Mouse (Mus musculus) lung, embryonic 14.5 days (tissue): ENCODE data around the gene Tmc5. TPM values are rescaled to one million over a fixed set of nuclear protein-coding genes. Genes with fewer than 3 reads are reported as not detected.

Experiments
- ATAC-seq: fragments of 200-750 bp; cut with Nextera tagmentation; 2 replicates; pipeline ENCODE4 v1.8.0; 2017; ENCODE audit warnings: mild to moderate bottlenecking, moderate TSS enrichment, moderate library complexity; ENCODE audit not compliant: insufficient read depth
- DNase-seq: peaks from one replicate; pipeline ENCODE4 v3.0.0-alpha.2; 2015
- H3K27ac ChIP-seq: fragments of 300-500 bp; sonication (generic); 2 replicates; pipeline ENCODE4 v1.5.1; 2014; ENCODE audit warnings: low read depth, mild to moderate bottlenecking, moderate library complexity
- H3K27me3 ChIP-seq: fragments of 300-500 bp; sonication (generic); 2 replicates; pipeline ENCODE4 v1.6.1; 2014; ENCODE audit warnings: low read length, control low read depth; ENCODE audit not compliant: insufficient read depth
- H3K36me3 ChIP-seq: fragments of 300-500 bp; sonication (generic); 2 replicates; pipeline ENCODE4 v1.6.1; 2014; ENCODE audit warnings: control low read depth; ENCODE audit not compliant: insufficient read depth
- H3K4me1 ChIP-seq: fragments of 300-500 bp; sonication (generic); 2 replicates; pipeline ENCODE4 v1.6.1; 2014; ENCODE audit warnings: antibody characterized with exemption, control low read depth; ENCODE audit not compliant: insufficient read depth
- H3K4me2 ChIP-seq: fragments of 300-500 bp; sonication (generic); 2 replicates; pipeline ENCODE4 v1.6.1; 2014; ENCODE audit warnings: mild to moderate bottlenecking
- H3K4me3 ChIP-seq: fragments of 300-500 bp; sonication (generic); 2 replicates; pipeline ENCODE4 v1.5.1; 2014; ENCODE audit warnings: low read depth, low read length
- H3K9ac ChIP-seq: fragments of 300-500 bp; sonication (generic); 2 replicates; pipeline ENCODE4 v1.6.1; 2014
- H3K9me3 ChIP-seq: fragments of 300-500 bp; sonication (generic); 2 replicates; pipeline ENCODE4 v1.6.1; 2016; ENCODE audit warnings: low read depth, low read length, control low read depth
- CTCF ChIP-seq: IDR thresholded peaks from 2 replicates; pipeline ENCODE4 v1.5.1; 2016; ENCODE audit warnings: antibody characterized with exemption, low read depth
- WGBS: fragments of 180-500 bp; shearing (Covaris S2); extraction: QIAGEN DNeasy Blood & Tissue Kit; methylation state at CpG from one replicate; pipeline ENCODE4 v1.1.7; 2014; 5-methylcytosine and 5-hydroxymethylcytosine counted together
- polyA plus RNA-seq: library from polyadenylated mRNA; unstranded; fragments of >200 nt; fragmentation: Nextera tagmentation; extraction: Ambion mirVana; gene quantifications from 2 replicates; pipeline ENCODE4 v1.2.1, GENCODE M21; 2014

The Tmc5 gene
- polyA plus RNA-seq, 1 experiment from 2014 or later: 0.08 TPM

DNA sequence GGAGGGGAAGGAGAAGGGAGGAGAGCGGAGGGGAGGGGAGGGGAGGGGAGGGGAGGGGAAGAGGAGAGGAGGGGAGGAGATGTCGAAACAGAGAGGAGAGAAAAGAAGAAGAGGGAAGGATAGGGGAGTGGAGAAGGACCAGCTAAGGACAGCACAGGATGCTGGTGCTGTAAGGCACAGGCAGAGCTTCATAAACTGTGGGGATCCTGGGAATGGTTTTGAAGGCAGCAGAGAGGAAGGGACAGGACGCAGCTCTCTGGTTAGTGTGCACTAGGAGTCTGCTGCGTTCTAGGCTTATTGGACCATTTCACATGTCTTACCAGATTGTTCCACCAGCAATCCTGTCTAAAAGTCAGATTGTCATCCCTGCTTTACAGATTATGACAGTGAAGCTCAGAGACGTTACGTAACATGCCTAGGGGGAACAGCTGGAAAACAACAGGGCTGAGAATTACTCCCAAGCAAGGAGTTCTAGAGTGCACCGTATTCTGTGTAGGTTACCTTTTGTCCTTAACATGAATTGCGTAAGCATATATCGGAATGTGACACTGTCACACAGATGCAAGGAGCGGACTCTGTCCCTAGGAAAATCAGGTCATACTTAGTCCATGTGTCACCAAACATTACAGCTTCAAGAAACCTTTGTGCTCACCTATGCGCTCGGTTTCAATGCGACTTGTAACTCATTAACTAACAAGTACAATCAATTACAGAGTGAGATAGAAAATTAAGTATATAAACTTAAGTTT lies 30.6 kb downstream of the Tmc5 start:
- Histone ChIP-seq H3K27me3 (no peaks in the 10 kb centered on the region), H3K9ac (no peak overlapping the region), H3K27ac (no peak overlapping the region), H3K4me1 (no peaks in the 10 kb centered on the region), H3K36me3 (no peaks in the 10 kb centered on the region), H3K4me3 (no peak overlapping the region), H3K4me2 (no peak overlapping the region), H3K9me3 (no peaks in the 10 kb centered on the region)
- ATAC-seq: no peak
- no peak for DNase-seq
- 70% methylated on average over 13 of the region's 13 CpGs for WGBS
- TF ChIP-seq CTCF: no peak

DNA sequence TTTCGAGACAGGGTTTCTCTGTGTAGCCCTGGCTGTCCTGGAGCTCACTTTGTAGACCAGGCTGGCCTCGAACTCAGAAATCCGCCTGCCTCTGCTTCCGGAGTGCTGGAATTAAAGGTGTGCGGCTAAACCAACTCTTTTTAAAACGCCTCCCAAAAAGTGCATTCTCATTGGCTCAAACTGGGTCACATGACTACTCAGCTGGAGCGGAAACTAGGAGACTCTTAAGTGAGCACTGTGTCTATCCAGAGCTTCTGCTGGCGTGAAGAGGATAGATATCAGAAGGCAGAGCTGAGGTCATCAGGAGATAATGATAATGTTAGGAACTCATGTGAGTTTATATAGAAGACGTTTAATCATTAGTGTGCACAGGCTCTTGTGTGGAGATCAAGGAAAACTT lies 36.0 kb downstream of the Tmc5 start:
- H3K9me3 ChIP-seq: no peaks in the 10 kb centered on the region
- no peak for ATAC-seq
- H3K4me2 ChIP-seq: no peak overlapping the region
- 71% methylated on average over 9 of the region's 9 CpGs for WGBS
- no peaks in the 10 kb centered on the region for H3K27me3 ChIP-seq
- H3K9ac ChIP-seq: no peak overlapping the region
- no peak for TF ChIP-seq CTCF
- no peaks in the 10 kb centered on the region for H3K36me3 ChIP-seq
- no peak overlapping the region for H3K4me3 ChIP-seq
- no peak overlapping the region for H3K27ac ChIP-seq
- no peaks in the 10 kb centered on the region for H3K4me1 ChIP-seq
- no peak for DNase-seq

DNA sequence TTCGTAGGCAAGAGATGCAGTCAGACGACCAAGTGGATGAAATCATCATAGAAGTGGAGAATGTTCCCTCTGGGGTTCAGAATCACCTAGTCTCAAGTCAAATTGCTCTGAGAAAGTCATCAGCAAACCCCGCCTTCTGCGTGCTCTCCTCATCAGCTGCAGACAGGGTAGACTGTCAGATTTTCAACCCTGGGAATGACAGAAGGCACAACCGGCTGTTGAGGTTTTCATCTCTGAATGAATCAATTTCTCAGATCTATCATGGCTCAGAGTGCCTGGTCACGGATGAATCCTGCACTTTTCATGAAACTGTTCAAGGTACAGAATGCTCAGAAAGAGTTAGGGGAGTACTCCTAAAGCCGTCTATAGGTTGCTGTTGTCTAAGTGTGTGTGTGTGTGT lies 36.9 kb downstream of the Tmc5 start:
- no peak for TF ChIP-seq CTCF
- WGBS: 77% methylated on average over 7 of the region's 7 CpGs
- no peaks in the 10 kb centered on the region for H3K27me3 ChIP-seq

DNA sequence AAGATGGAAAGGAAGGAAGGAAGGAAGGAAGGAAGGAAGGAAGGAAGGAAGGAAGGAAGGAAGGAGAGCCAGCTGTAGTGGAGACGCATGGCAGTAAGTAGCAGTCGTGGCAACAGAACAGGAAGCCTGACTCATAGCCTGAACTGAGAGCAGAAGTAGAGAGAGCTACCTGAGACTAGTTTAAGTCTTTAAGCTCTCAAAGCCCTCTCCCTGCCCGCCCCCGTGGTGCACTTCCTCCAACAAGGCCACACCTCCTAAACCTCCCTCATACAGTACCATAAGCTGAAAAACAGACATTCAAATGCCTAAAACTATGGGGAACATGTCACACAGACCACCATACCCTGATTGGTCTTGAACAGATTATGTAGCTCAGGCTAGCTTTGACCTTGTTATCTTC lies 40.4 kb downstream of the Tmc5 start:
- no peak for DNase-seq
- 52% methylated on average over 4 of the region's 4 CpGs for WGBS

More for the DNA sequence above, 36.9 kb downstream of the Tmc5 start:
- no peak for DNase-seq
- Histone ChIP-seq H3K4me3 (no peak overlapping the region), H3K4me1 (no peaks in the 10 kb centered on the region), H3K9ac (no peak overlapping the region), H3K27ac (no peak overlapping the region), H3K9me3 (no peaks in the 10 kb centered on the region), H3K4me2 (no peak overlapping the region), H3K36me3 (no peaks in the 10 kb centered on the region)
- ATAC-seq: no peak

DNA sequence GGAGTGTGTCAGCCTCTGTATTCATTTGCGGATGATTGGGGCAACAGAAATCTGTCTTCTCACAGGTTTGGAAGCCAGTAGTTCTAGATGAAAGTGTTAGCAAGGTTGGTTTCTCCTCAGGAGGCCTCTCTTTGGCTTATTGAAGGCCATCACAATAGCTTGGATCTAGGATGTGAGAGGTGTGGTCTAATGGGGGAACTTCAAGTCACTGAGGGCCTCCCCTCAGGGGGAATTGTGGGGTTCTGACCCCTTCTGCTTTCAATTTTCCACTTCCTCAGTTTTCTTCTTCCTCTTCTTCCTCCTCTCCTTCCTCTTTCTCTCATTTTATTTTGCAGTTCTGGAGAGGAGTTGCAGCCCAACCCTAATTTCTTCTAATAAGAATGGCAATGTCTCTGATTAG lies 49.1 kb downstream of the Tmc5 start:
- Histone ChIP-seq H3K9me3 (no peaks in the 10 kb centered on the region; the same call in 1 of the 2 replicates), H3K4me2 (no peak overlapping the region), H3K36me3 (no peaks in the 10 kb centered on the region), H3K27ac (no peak overlapping the region), H3K4me1 (no peaks in the 10 kb centered on the region), H3K4me3 (no peak overlapping the region), H3K27me3 (no peaks in the 10 kb centered on the region), H3K9ac (no peak overlapping the region)
- ATAC-seq: no peak
- DNase-seq: no peak
- 85% methylated on average over 1 of the region's 1 CpGs for WGBS
- TF ChIP-seq CTCF: no peak

More for the DNA sequence above, 40.4 kb downstream of the Tmc5 start:
- ATAC-seq: no peak
- no peak overlapping the region for H3K4me2 ChIP-seq
- H3K9me3 ChIP-seq: no peaks in the 10 kb centered on the region; the same call in 1 of the 2 replicates
- no peaks in the 10 kb centered on the region for H3K4me1 ChIP-seq
- H3K9ac ChIP-seq: no peak overlapping the region
- H3K27ac ChIP-seq: no peak overlapping the region
- no peaks in the 10 kb centered on the region for H3K27me3 ChIP-seq
- no peak overlapping the region for H3K4me3 ChIP-seq
- no peaks in the 10 kb centered on the region for H3K36me3 ChIP-seq
- no peak for TF ChIP-seq CTCF

DNA sequence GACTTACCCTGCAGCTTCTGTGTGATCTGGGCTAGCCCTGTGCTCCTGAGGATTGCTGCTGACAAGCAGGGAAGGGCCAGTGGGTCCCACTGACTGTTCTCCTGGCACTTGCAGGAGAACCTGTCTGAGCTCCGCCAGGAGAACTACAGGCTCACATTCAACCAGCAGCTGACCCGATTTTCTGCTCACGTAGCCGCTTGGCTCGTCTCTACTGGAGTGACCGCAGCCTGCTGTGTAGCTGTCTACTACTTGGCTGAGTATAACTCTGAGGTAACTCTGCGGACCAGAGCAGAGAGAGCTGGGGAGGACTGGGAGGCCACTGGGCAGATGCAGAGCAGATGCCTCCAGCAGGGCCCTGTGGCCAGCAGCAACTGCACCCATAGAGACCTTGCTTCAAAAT lies 52.2 kb downstream of the Tmc5 start:
- DNase-seq (no peak), ATAC-seq (no peak)
- Histone ChIP-seq H3K36me3 (no peaks in the 10 kb centered on the region), H3K4me2 (no peak overlapping the region), H3K9ac (no peak overlapping the region), H3K4me3 (no peak overlapping the region), H3K27me3 (no peaks in the 10 kb centered on the region), H3K9me3 (no peaks in the 10 kb centered on the region), H3K4me1 (no peaks in the 10 kb centered on the region), H3K27ac (no peak overlapping the region)
- WGBS: 79% methylated on average over 7 of the region's 7 CpGs
- TF ChIP-seq CTCF: no peak

DNA sequence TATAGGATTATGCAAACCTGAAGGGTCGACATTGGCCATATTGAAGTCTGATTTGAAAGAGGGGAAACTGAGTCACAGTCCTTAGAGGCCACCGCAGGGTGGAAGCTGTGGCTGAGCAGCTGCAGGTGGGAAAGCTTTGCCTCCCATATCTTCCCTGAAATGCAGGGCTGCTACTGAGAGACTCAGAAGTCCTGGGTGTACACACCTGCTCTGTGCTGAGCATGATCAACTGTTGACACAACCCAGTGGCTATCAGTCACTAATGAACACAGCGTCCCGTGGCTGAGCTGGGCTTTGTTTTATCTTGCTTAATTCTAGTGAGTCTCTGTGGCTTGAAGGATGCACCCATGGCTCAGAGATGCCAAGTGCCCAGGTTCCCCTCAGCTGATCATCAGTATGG lies 53.0 kb downstream of the Tmc5 start:
- H3K36me3 ChIP-seq: no peaks in the 10 kb centered on the region
- WGBS: 57% methylated on average over 4 of the region's 4 CpGs
- H3K9me3 ChIP-seq: no peaks in the 10 kb centered on the region
- H3K9ac ChIP-seq: no peak overlapping the region
- no peak for ATAC-seq
- H3K27ac ChIP-seq: no peak overlapping the region
- TF ChIP-seq CTCF: no peak
- H3K4me1 ChIP-seq: no peaks in the 10 kb centered on the region
- DNase-seq: no peak
- no peaks in the 10 kb centered on the region for H3K27me3 ChIP-seq
- no peak overlapping the region for H3K4me2 ChIP-seq
- no peak overlapping the region for H3K4me3 ChIP-seq

DNA sequence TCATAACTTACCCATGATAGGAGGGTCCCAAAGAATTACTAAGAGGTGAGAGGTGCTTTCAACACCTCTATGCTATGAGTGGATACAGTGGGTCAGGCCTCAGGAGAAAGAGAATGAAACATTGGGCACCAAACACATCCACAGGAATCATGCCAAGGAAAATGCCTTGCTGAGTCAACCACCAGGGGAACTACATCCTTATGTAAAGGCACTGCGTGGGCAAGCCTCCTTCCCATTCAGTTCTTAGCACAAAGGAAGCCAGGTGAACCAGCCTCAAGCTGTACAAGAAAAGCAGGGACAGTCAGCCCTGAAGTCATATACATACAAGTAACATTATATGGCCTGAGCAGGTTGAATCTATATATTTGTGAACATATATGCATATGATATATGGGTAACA lies 53.8 kb downstream of the Tmc5 start:
- Histone ChIP-seq H3K9me3 (no peaks in the 10 kb centered on the region), H3K4me2 (no peak overlapping the region), H3K4me1 (no peaks in the 10 kb centered on the region), H3K27ac (no peak overlapping the region), H3K36me3 (no peaks in the 10 kb centered on the region), H3K4me3 (no peak overlapping the region), H3K9ac (no peak overlapping the region), H3K27me3 (no peaks in the 10 kb centered on the region)
- no peak for TF ChIP-seq CTCF
- DNase-seq (no peak), ATAC-seq (no peak)
- WGBS: 79% methylated on average over 1 of the region's 1 CpGs
